9 mouse cellular contexts compared by ENCODE assay signal in the genomic region with DNA sequence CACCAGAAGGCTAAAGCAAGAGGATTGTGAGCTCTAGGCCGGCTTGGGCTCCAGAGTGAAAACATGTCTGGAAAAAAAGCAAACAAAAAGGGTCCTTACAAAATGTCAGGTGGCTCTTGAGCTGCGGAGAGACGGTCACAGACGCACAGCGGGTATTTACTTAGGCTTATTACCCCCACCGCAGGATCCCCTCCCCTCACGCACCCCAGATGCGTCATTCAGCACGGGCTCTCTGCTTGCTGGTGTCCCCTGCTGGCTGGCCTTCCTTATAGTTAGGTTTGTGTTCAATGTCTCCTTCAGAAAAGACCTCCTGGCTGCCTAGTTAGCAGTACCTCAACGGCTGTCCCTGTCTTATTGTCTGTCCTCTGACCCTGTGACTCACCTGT. TPM values are rescaled to one million over a fixed set of nuclear protein-coding genes. Genes with fewer than 3 reads are reported as not detected.
DNase-seq lines count a peak whose midpoint lies in the region; ATAC-seq and TF ChIP-seq lines count a peak whose summit lies in the region.
"Had no signal": no experiment of that assay in that cellular context is flagged by ENCODE, and none has a peak within 500 bp of the region (broad histone marks: within the 10 kb centered on the region; RNA-seq: fewer than 3 reads in every experiment).

No protein-coding gene starts in this region.

- peak; percentile 39 for TF ChIP-seq CTCF in heart, postnatal 0 days (IDR thresholded peaks at IDR 0.05; ENCODE audit: low read depth)
- peak; percentile 36 for TF ChIP-seq CTCF in liver, embryonic 14.5 days (IDR thresholded peaks at IDR 0.05; ENCODE audit: low read depth)

- peak overlapping the region; percentile 96 for H3K4me2 ChIP-seq in heart, postnatal 0 days (ENCODE audit: low read depth, low read length)
- no peak overlapping the region for H3K4me2 ChIP-seq in liver, embryonic 14.5 days (ENCODE audit: low read depth)
- H3K4me2 ChIP-seq in neural tube, embryonic 15.5 days: peak overlapping the region; percentile 95

- no peaks in the 10 kb centered on the region for H3K36me3 ChIP-seq in heart, postnatal 0 days (replicated peaks; ENCODE audit: control insufficient read depth, insufficient read depth, low read length)
- no peaks in the 10 kb centered on the region for H3K36me3 ChIP-seq in liver, embryonic 14.5 days (replicated peaks; ENCODE audit: control insufficient read depth, insufficient read depth, low read depth)
- H3K36me3 ChIP-seq in neural tube, embryonic 15.5 days: no peaks in the 10 kb centered on the region

- TF ChIP-seq EP300 in heart, postnatal 0 days (IDR thresholded peaks at IDR 0.05; ENCODE audit: low read depth): no peak
- no peak for TF ChIP-seq EP300 in liver, embryonic 14.5 days (IDR thresholded peaks at IDR 0.05; ENCODE audit: low read depth)

- H3K27ac ChIP-seq in heart, postnatal 0 days (ENCODE audit: low read depth): no peak overlapping the region
- H3K27ac ChIP-seq in liver, embryonic 14.5 days: no peak overlapping the region
- H3K27ac ChIP-seq in neural tube, embryonic 15.5 days (replicated peaks): no peak overlapping the region
- H3K27ac ChIP-seq: macrophage had no signal

- H3K4me1 ChIP-seq in heart, postnatal 0 days (ENCODE audit: control insufficient read depth, insufficient read depth): peaks cover 4% of the 10 kb centered on the region; the same call in 1 of the 2 replicates
- no peaks in the 10 kb centered on the region for H3K4me1 ChIP-seq in liver, embryonic 14.5 days (replicated peaks; ENCODE audit: control insufficient read depth in 2 of 2, insufficient read depth in 2 of 2, low read length in 1 of 2)
- peaks cover 31% of the 10 kb centered on the region for H3K4me1 ChIP-seq in neural tube, embryonic 15.5 days

- DNase-seq in kidney, postnatal 10 days: peak; percentile 66
- DNase-seq in kidney, adult 8-10 months: no peak
- DNase-seq in embryo, embryonic 11 days: peak; percentile 51
- no peak for DNase-seq in heart, postnatal 0 days (ENCODE audit: low spot score)
- DNase-seq in liver, embryonic 14.5 days (ENCODE audit: low read depth in 3 of 3, low spot score in 3 of 3): no peak
- DNase-seq in thymus, postnatal 36 days: no peak
- DNase-seq in layer of hippocampus, adult 11-12 months (ENCODE audit: low spot score): no peak

- no peak overlapping the region for H3K9ac ChIP-seq in heart, postnatal 0 days (replicated peaks; ENCODE audit: low read depth, low read length)
- no peak overlapping the region for H3K9ac ChIP-seq in liver, embryonic 14.5 days (replicated peaks)
- no peak overlapping the region for H3K9ac ChIP-seq in neural tube, embryonic 15.5 days (replicated peaks)

- H3K9me3 ChIP-seq in heart, postnatal 0 days (replicated peaks; ENCODE audit: control insufficient read depth, low read length): no peaks in the 10 kb centered on the region
- H3K9me3 ChIP-seq in liver, embryonic 14.5 days (ENCODE audit: control insufficient read depth, low read length): no peaks in the 10 kb centered on the region
- H3K9me3 ChIP-seq in neural tube, embryonic 15.5 days (replicated peaks): no peaks in the 10 kb centered on the region

- 13% methylated on average over 10 of the region's 10 CpGs for WGBS in heart, postnatal 0 days
- WGBS in liver, embryonic 14.5 days (ENCODE audit: insufficient replicate concordance): 7% methylated on average over 10 of the region's 10 CpGs
- 2% methylated on average over 10 of the region's 10 CpGs for WGBS in neural tube, embryonic 15.5 days

- no peak overlapping the region for H3K4me3 ChIP-seq in heart, postnatal 0 days (ENCODE audit: low read depth, low read length)
- no peak overlapping the region for H3K4me3 ChIP-seq in liver, embryonic 14.5 days (ENCODE audit: insufficient read depth in 1 of 2, low read depth in 2 of 2, low read length in 2 of 2)
- no peak overlapping the region for H3K4me3 ChIP-seq in neural tube, embryonic 15.5 days (replicated peaks)

- no peak for ATAC-seq in heart, postnatal 0 days (ENCODE audit: insufficient read depth, low read depth)
- ATAC-seq in liver, embryonic 14.5 days (ENCODE audit: insufficient read depth): no peak
- no peak for ATAC-seq in neural tube, embryonic 15.5 days (ENCODE audit: low FRiP score)

- peaks cover 22% of the 10 kb centered on the region for H3K27me3 ChIP-seq in heart, postnatal 0 days (ENCODE audit: control insufficient read depth, insufficient read depth, low read length)
- H3K27me3 ChIP-seq in liver, embryonic 14.5 days (ENCODE audit: control insufficient read depth, insufficient read depth, low read length): peaks cover 43% of the 10 kb centered on the region
- H3K27me3 ChIP-seq in neural tube, embryonic 15.5 days (replicated peaks): peaks cover 2% of the 10 kb centered on the region; the same call in 1 of the 2 replicates

RNA-seq across cellular contexts. Expression of a gene that starts 23.1 kb away (rescaled TPM):
- total RNA-seq in heart, postnatal 0 days (2014; rRNA removed; ENCODE audit: low replicate concordance): 28.7 and 58.4 TPM in 2 replicates
- 3.8 and 4.4 TPM in 2 replicates for polyA plus RNA-seq in heart, postnatal 0 days (2015; fragmentation: Nextera tagmentation; extraction: Ambion mirVana)
- polyA plus RNA-seq in liver, embryonic 14.5 days (2012; rRNA removed): 4.5 and 6.1 TPM in 2 replicates
- 1.2 and 1.7 TPM in 2 replicates for polyA plus RNA-seq in liver, embryonic 14.5 days (2014; fragmentation: Nextera tagmentation; extraction: Ambion mirVana)
- polyA plus RNA-seq in neural tube, embryonic 15.5 days (2015; fragmentation: Nextera tagmentation; extraction: Ambion mirVana): 43.0 and 54.1 TPM in 2 replicates

Comparison
In these comparisons a context has a peak if more than half of its experiments do, and no peak if none do; other contexts are left out.
1. DNase-seq: peak in kidney, postnatal 10 days (single experiment) and embryo, embryonic 11 days (single experiment); none in kidney, adult 8-10 months (0 of 2), heart, postnatal 0 days (single experiment), liver, embryonic 14.5 days (0 of 3), thymus, postnatal 36 days (0 of 2) and layer of hippocampus, adult 11-12 months (single experiment).